Mouse (Mus musculus) cerebellum, adult 11-12 months (tissue): ENCODE results near the gene Rev3l.

Source experiments
- DNase-seq: peaks from one replicate; pipeline ENCODE4 v3.0.0; 2022

Rev3l gene

GRCm38 (mm10) chr10:39731736-39732265, at the start of gene Rev3l:
Gene Rev3l (plus strand): TSS chr10:39732118.
- peak; percentile 94 for DNase-seq

DNA sequence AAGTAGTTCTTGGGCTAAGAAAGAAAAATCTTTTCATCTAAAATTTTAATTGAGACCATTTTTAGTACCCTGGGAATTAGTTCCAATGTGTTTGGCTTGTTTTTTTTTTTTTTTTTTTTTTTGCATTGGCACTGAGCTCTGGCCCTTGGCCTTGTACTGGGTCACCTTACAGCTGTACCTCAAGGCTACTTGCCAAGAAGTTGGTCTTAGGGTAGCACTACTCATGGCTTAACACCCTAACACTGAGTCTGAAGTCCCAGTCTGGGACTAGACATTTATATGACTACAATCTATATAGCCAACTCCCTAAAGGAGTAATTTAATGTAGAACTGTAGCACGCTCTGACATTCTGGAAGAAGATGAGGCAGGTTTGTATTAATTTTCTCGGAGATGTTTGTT, 49.4 kb upstream of the Rev3l start:
- no peak for DNase-seq

GRCm38 (mm10) chr10:39683481-39683880, 48.4 kb upstream of the Rev3l start:
- DNase-seq = no peak

- no peak for DNase-seq
Observed at GRCm38 (mm10) chr10:39686811-39687210, 45.1 kb upstream of the Rev3l start.

DNA sequence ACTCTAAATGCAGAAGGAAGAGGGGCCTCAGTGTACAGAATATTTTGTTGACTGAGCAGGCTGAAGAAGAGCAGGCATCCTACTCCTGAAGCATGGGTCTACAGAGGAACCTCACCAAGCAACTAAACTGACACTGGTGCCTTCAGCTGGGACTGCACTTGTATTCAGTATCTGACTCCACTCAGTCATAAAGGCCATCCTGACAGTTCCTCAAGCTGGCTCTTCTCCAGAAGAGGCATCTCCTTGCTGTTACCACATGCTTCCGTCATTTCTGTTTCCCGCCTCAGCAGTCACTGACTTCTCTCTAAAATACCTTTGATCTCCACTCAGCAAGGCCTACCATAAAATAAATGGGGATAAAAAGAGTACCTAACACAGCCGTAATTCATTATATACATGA, 44.1 kb upstream of the Rev3l start:
- peak; percentile 13 for DNase-seq

GRCm38 (mm10) chr10:39691351-39692064, 40.4 kb upstream of the Rev3l start:
- DNase-seq = no peak

- DNase-seq = no peak
Observed at GRCm38 (mm10) chr10:39692152-39692551, 39.8 kb upstream of the Rev3l start.

- no peak for DNase-seq
Observed at GRCm38 (mm10) chr10:39707717-39708510, 24.0 kb upstream of the Rev3l start.

GRCm38 (mm10) chr10:39716936-39717335, 15.0 kb upstream of the Rev3l start:
- no peak for DNase-seq

GRCm38 (mm10) chr10:39730976-39731735, 762 bp upstream of the Rev3l start:
- peak; percentile 96 for DNase-seq

- DNase-seq = peak; percentile 91
Observed at GRCm38 (mm10) chr10:39732266-39733100, 565 bp downstream of the Rev3l start.

DNA sequence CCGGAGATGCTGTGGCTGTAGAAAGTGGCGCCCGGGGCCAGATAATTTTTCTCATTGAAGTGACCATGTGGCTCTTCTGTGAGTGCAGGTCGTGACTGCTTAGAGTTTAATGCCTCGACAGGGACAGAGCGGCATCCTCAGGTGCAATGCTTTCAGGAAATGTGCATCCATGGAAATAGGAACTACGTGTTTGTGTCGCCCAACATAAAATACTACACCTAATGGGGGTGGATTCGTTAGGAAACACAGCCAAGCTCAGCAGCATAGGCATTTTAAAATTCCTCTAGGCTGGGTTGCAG, 1.1 kb downstream of the Rev3l start:
- no peak for DNase-seq

DNA sequence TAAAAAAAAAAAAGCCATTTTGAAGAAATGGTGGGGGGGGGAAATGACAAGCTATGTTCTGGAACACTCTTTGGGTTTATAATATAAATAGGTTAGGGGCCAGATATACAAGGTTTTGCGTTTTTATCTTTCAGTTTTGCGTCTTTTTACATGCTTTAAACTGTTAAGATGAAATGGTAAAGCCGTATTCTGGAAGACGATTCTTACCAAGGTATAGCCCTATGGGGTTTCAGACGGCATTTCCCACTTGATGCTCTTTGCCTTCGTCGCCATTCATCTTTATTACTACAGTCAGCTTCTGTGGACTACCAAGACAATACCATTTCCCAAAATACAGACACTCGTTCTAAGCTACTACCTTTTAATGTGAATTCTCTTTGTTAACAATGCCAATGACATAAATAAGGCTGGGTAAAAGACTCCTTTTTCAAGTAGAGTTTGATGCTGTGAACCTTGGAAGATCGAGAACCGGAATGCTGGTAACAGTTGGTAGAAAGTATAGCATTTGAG, 1.6 kb downstream of the Rev3l start:
- no peak for DNase-seq

GRCm38 (mm10) chr10:39736187-39736586, 4.3 kb downstream of the Rev3l start:
- no peak for DNase-seq

DNA sequence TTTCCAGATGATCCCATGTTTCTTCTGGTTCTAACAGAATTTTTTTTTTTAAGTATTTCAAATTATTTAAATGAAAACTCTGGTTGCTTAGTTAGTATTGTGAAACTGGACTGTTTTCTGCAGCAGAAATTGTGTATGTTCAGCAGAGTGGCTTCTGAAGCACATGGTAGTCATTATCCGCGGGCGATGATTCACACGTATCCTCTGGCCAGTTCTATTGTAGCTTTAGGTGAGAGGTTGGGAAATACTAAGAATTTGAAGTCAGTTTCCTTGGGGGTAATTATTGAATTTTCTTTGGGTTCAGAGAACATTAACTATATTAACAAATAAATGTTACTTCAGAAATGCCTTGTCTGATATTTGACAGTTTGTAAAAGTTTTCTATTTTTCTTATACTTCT, 10.1 kb downstream of the Rev3l start:
- no peak for DNase-seq

DNA sequence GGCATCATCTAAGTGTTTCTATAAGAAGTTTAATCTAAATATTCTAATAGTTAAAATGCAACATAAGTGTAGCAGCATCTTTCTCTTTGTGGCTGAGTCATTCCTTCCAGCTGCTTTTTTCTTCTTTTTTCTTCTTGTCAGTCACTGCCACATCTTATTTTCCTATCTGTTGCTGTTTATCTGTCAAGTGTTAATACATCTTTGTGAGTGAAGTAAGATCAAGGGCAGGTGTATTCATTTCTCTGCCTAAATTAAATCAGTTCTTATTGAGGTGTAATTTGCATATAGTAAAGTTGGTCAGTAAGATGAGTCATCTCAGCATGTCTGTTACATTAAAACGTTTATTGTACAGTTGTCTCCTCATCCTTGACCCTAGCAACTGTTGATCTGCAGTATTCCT, 32.8 kb downstream of the Rev3l start:
- DNase-seq = no peak

GRCm38 (mm10) chr10:39766702-39767101, 34.8 kb downstream of the Rev3l start:
- DNase-seq = no peak

DNA sequence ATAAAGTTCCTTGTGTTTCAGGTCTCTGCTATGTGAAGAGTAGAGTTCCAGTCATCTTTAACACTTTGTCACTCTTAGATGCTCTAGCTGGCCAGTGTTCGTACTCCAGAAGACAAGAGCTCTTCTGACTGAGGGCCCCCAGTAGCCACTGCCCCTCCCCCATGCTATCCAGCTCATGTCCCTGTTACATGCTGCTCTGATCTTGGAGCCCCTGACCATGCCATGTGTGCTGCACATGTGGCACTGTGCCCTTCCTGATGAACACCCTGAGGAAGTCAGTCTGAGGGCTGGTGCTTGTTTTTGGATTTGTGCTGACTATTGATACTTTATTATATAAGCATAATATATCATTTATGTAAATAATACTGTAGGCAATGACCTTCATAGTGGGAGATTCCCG, 40.3 kb downstream of the Rev3l start:
- DNase-seq = no peak

GRCm38 (mm10) chr10:39773940-39774726, 42.2 kb downstream of the Rev3l start:
- no peak for DNase-seq

- no peak for DNase-seq
Observed at GRCm38 (mm10) chr10:39776927-39777326, 45.0 kb downstream of the Rev3l start.

DNA sequence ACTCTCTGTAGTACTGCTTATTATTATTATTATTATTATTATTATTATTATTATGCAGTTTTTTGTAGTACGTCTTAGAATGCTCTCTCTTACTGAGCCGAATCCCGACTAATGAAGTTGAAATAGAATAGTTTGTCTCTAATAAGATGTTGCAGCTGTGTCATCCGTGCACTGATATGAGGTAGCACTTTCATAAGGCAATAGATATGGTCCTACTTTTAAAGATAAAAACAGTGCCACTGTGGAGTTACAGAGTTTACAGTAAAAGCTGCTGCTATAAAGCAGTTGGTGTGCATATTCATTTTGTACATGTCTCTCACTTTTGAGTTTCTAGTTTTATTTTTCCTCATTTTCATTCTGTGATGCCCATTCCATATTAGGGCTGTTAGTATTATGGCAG, 46.4 kb downstream of the Rev3l start:
- no peak for DNase-seq

GRCm38 (mm10) chr10:39785241-39785640, 53.3 kb downstream of the Rev3l start:
- DNase-seq = no peak
